Mouse (Mus musculus): ENCODE data around the gene Senp6. TPM values are rescaled to one million over a fixed set of nuclear protein-coding genes. Genes with fewer than 3 reads are reported as not detected.

Gene Senp6
- 13.3 and 15.8 TPM in 2 replicates for polyA plus RNA-seq (2012; rRNA removed; ENCODE audit: low replicate concordance)

GRCm38 (mm10) chr9:80066367-80067220 is at the start of gene Senp6:
TSS of gene Senp6 (plus strand) at chr9:80066903.

DNA sequence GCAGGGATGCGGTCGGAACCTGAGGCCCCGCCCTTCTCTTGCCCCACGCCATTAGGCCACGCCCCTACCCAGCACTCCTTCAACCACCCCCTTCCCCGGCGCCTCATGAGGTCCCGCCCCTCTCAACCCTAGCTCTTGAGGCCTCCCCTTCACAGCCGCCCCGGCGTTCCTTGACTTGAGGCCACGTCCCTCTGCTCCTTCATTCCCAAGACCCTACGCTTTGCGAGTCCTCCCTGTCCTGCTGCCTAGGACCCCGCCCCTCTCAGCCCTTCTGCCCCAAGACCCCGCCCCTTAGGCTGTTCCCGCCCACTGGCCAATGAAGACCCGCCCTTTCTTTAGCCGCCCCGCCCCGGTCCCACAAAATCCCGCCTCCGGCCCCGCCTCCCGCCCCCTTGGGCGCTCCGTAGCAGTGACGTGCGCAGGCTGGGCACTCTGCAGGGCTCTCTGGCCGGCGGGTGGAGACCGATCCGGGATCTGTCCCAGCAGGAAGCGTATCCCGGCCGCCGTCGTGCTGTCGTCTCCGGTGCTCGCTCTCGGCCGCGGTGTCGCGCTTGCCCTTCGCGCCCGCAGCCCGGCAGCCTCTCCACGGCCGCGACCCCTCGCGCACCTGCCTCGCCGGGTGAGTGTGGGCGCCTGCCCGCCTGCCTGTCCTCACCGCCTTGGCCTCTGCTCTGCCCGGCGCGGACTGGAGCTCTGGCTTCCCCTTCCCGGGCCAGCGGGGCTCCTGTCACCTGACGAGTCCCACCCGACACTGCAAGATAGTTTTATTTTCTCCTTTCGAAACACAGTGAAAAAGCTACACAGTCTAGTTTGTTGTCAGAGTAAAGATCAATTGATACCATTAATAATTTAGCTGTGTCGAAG is 98.1 kb downstream of the Senp6 start, which contains the start of gene Myo6:
Gene Myo6, plus strand, starts transcription at position 421 of the 864 bp plus-strand sequence.

Other genes with a start within 250 kb of the Senp6 start
- gene Filip1, start 54.1 kb upstream of the Senp6 start, polyA plus RNA-seq (2012; rRNA removed; ENCODE audit: low replicate concordance): 0.64 and 0.74 TPM in 2 replicates
- gene Myo6, start 98.1 kb downstream of the Senp6 start, polyA plus RNA-seq (2012; rRNA removed; ENCODE audit: low replicate concordance): 22.7 and 26.6 TPM in 2 replicates

Measured in duodenum, adult 2 months (tissue).